Mouse (Mus musculus): ENCODE data around the gene Ncstn.

The Ncstn gene

GRCm38 (mm10) chr1:172071556-172071955 is 11.0 kb downstream of the Ncstn start:
- no peak for DNase-seq

GRCm38 (mm10) chr1:172070227-172070626 is 12.4 kb downstream of the Ncstn start:
- no peak for DNase-seq

DNA sequence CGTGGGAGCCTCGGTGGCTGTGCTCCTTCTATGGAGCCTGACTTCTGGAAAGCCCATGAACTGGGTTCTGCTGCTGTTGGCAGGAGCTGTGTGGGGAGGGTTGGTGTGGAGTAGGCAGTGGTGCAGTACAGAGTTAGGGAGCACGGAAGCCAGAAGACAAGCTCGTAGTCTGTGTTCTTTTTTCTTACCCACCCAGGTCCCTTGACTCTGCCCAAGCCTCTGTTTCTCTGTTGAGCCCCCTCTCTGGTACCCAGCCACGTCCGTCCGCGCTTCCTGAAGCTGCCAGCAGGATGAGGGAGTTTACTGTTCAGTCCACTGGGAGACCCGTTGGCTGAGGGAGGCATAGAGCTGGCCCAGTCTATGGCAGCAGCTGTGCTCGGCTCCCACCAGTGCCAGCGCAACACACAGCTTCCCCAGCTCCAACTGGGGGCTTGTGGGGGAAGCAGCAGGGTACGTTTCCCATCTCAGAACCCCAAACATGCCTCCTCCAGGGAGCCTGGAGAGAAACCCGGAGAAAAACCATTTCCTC is 17.9 kb downstream of the Ncstn start:
- DNase-seq, result no peak

- DNase-seq, result no peak
Observed at GRCm38 (mm10) chr1:172063291-172064023, 19.1 kb downstream of the Ncstn start.

DNA sequence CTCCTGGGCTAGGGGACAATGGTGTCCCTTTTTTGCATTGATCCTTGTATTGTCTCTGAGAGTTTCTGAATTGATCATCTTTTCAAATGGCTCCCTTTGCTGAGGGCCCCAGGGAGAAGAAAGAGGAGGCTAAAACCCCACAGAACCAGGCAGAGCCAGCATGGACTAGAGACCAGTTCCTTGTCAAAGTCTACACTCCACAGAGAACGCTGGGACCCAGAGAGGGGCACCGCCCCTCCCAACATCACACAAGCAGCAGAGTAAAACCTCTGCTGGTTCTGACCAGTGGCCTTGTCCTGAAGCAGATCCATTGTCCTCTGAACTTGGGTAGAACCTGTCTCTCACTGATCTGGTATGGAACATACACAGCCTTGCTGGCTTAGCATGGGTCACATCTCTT is 20.5 kb downstream of the Ncstn start:
- no peak for DNase-seq

DNA sequence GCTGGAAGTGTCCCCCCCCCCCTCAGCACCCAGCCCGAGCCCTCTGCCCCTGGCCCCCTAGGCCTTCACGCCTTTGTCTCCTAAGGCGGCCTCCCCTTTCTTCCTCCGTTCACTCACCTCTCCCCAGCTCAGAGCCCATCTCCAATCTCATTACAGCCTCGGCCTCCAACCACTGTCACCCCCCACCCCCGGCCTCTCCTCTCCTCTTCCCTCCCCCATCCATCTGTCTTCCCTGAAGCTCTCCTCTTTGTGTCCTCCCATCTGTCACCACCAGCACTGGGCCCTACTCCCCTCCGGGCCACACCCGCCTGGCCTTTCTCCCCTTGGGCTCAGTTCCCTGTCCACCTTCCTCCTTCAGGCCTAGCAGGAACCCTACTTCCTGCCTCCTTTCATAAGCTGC is 21.4 kb downstream of the Ncstn start:
- DNase-seq, result no peak

DNA sequence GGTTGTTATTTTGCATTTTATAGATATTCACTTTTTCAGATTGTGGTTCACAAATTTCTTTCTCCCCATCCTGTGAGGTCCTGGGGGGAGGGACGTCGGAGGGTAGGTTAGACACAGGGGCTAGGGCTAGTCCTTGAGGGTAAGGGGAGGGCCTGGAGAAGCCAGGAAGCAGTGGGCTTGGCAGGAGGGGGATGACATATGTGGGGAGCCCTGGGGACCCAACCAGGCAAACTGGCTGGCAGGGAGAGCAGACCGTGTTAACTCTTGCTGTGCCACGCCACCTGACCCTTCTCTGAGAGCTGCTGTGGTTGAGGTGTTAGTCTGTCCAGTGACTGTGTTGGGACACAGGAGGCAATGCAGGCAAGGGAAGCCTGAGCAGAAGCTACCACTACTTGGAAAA is 21.9 kb downstream of the Ncstn start:
- no peak for DNase-seq

- DNase-seq, result no peak
Observed at GRCm38 (mm10) chr1:172058874-172059273, 23.7 kb downstream of the Ncstn start.

- no peak for DNase-seq
Observed at GRCm38 (mm10) chr1:172058321-172058720, 24.3 kb downstream of the Ncstn start.

- DNase-seq, result no peak
Observed at GRCm38 (mm10) chr1:172057491-172057921, 25.1 kb downstream of the Ncstn start, which contains the start of gene Nhlh1. Gene Nhlh1, minus strand, starts transcription at chr1:172057573.

- DNase-seq, result no peak
Observed at GRCm38 (mm10) chr1:172056251-172056650, 26.3 kb downstream of the Ncstn start.

DNA sequence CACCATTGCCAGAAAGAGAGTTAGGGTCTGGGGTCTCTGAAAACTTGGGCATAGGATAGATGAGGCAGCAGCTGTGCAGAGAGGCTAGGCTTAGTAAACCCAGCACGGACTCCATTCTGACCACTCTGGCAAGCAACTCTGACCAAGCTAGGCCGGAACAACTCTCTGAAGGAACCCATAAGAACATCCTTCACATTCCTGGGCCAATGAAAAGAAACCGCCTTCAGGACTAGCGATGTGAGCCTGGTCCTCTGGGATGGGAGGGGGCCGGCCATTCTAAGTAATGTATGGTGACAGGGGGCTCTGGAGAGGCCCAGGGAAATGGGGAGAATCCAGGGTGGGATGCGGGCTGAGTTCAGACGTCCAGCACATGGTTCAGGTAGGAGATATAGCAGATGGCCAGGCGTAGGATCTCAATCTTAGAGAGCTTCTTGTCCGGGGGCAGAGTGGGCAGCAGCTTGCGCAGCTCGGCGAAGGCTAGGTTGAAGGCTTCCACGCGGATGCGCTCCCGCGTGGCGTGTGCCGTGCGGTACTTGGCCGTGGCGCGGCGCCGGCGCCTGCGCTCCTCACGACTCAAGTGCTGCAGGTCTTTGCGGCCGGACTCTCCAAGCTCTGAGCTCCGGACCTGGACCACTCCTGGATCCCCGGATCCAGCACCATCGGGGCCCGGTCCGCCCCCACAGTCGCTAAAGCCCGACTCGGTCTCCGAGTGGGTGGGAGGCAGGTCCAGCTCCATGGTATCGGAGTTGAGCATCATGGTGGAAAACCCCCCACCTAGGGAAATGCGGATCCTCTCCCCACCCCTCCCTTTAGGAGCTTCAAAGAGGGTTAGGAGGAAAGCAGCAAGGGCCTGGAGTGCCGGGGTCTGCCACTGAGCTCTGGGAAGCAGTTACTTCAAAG is 28.8 kb downstream of the Ncstn start:
- DNase-seq, result peak in 1 of 2 experiments; percentile 35

DNA sequence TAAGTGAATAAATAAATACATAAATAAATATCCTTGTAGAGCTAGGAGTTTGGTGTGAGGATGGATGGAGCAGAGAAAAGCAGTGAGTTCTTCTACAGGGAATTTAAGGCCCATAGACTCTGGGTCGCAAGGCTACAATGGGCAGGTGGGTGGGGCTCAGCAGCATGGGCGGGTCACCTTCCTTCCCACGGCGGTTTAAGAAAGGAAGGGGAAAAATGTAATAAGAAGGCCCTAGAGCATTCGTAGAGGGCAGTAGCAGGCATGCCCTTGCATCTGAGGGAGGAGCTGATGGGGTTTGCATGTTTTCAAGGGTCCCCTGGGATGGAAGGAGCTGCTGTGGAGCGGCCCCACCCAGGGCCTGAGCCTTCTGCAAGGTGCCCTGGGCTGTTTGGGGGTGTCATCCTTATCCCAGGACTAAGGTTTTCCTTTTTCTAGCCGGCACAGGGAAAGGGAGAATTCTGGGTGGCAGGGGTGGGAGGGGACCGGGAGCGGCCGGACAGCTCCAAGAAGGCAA is 29.8 kb downstream of the Ncstn start:
- DNase-seq, result no peak

GRCm38 (mm10) chr1:172049131-172049782 is 33.3 kb downstream of the Ncstn start:
- DNase-seq, result no peak

GRCm38 (mm10) chr1:172048241-172048734 is 34.3 kb downstream of the Ncstn start:
- peak in 1 of 2 experiments; percentile 57 for DNase-seq

GRCm38 (mm10) chr1:172046938-172047337 is 35.7 kb downstream of the Ncstn start:
- peak; percentile 83 to 85 for DNase-seq

DNA sequence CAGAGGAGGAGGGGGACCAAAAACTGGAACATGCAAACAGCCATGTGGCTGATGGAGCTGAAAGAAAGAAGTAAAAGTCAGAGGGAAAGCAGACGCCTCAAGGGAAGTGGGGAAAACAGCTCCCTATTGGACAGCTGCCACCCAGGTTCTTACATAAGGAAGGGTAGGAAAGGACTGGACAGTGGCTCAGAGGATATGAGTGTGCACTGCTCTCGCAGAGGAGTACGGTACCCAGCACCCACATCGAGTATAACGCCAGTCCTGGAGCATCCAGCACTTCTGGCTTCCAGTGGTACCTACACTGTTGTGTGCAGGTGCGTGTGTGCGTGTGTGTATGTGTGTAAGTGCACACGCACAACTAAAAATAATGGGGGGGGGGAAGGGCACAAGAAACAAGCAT is 36.2 kb downstream of the Ncstn start:
- DNase-seq, result no peak

- no peak for DNase-seq
Observed at GRCm38 (mm10) chr1:172029914-172030313, 52.7 kb downstream of the Ncstn start.

GRCm38 (mm10) chr1:172028394-172029275 is 54.0 kb downstream of the Ncstn start, which contains the start of gene Vangl2:
Gene Vangl2, minus strand, starts transcription at chr1:172028444.
- DNase-seq, result no peak

- DNase-seq, result no peak
Observed at GRCm38 (mm10) chr1:172027809-172028102, 54.8 kb downstream of the Ncstn start.

DNA sequence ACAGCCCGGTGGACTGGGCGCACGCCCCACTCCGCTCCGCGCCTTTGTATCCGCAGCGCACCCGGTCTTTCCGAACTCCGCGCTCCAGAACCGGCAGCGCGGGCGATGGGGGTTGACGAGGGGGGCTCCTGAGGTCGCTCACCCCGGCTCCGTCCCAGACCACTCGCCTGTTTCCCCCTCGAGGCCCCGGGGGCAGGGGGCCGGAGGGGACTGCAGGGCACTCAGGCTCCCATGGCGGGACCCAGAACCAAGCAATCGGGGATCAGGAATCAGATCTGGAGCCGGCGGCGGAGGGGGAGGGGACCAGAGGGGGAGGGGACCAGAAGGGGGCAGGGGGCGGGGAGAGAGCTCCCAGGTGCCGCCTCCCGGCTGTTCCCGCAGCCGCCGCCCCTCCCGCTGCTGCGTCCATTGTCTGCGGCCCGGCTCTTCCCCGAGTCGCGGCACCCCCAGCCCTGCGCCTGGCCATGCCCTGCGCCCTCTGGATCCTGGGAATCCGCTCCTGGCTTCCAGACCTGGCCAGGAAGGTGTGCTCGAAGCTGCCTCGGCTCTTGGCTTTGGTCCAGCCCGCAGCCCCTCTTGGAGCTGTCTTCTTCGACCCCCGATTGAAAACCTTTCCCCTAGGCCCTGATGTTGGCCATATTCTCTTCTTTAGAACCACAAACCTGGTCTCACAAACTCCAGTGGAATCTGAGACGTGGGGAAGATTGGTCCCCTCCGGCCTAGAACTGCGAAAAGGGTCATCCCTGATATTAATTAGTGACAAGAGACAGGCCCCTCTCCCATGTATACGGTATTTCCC is 55.4 kb downstream of the Ncstn start:
- DNase-seq, result peak; percentile 97
